Mouse (Mus musculus) thymus, adult 18-20 months (tissue): ENCODE measurements around the gene Brms1.

Source experiments
- DNase-seq, 2 experiments: peaks; one replicate each; pipeline ENCODE4 v3.0.0; 2022; ENCODE audit warnings: mixed read lengths in 2 of 2

The Brms1 gene

GRCm38 (mm10) chr19:5093481-5094242, 52.5 kb downstream of the Brms1 start:
- no peak for DNase-seq

- DNase-seq: peak; percentile 68 to 74
These were observed 53.1 kb downstream of the Brms1 start for GRCm38 (mm10) chr19:5094243-5094632.

DNA sequence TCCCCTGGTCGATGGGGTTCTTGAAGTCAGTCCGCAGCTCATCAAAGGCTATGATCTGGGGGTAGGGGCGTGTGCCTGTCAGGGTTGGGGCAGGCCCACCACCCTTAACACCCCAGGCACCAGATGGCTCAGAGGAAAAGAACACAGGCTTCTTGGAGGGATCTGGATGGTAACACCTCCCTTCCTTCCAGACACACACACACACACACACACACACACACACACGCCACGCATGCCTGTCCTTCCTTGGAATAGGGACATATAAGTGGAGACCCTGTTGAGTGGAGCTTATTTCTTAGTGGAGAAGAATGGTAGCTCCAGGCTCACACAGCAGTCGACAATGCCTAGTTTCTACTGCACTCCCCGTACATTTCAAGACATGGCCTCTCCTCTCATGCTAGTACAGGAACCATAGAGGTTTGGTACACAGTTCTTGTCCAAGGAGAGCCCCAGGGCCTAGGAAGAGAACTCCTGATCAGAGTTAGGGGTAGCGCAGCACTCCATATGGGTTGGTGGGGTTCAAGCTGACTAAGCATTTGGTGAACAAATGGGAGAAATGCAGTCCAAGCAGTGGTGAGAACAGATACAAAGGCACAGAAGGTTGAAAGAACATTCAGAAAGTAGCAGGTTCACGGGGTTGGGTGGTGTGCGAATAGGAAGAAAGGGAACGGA, 53.7 kb downstream of the Brms1 start:
- DNase-seq: no peak

DNA sequence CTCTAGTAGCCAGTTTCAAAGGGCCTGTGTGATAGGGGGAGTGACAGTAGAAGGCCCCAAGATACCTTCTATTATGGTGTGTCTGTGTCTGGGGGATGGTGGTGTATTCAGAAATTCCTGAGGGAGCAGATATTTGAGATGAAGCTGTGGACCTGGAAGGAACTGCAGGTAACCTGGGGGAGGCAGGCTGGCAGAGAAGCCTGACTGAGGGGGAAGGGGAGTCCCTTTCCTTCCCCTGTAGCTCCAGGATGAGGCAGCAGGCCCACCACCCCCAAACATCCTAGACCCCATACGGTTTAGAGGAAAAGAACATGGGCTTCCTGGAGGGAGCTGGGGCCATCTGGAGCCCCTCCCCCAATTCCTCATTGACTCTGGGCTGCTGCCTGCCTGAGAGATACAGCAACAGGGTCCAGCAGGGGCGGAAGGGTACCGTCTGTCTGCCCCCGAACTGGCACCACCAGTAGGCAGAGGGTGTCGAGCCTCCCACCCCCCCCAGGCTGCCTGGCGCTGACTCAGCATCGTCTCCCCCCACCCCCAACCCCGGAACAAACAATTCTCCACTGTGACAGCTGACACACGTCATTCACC, 54.8 kb downstream of the Brms1 start:
- no peak for DNase-seq

DNA sequence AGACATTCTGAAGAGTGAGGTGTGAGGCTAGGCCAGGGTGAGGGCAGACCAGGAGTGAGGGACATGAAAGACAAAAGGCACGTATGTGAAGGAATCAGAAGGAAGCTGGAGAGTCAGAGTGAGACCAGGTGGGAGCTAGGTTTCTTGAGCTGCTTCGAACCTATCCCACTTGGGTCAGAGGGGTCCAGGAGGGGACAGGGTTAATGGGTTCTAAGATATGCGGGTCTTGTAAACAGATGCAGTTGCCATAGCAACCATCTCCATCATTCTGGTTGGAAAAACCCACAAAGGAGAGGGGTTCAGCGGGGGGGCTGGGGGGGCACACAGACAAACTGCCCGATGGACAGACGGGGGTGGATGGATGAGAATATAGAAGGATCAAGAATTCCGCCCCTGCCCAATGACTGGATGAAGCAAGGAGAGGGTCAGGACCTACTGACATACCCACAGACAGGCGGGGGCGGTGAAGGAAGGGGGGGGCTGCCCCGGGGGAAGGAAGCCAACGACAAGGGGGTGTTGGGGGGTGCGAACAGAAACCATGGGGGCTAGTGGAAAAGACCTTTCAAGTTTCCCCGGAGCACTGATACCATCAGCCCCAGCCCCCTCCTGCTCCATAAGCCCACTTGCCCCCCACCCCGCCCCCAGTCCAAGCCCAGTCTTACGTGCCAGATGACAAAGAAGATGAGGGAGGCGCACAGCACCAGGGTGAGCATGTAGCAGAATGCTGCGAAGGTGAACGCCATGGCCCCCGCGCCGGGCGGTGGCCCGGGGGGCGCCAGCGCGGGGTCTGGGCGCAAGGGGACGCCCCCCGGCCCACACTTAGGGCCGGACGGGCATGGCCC, 56.6 kb downstream of the Brms1 start:
- no peak for DNase-seq

GRCm38 (mm10) chr19:5098363-5099143, 57.4 kb downstream of the Brms1 start, which contains the start of gene Cnih2:
Gene Cnih2 (minus strand): TSS chr19:5098521.
- no peak for DNase-seq
